Mouse (Mus musculus) left cerebral cortex, adult 9 months (tissue): Measurements from ENCODE around the gene Calhm3.

ENCODE experiments used
- DNase-seq, 2 experiments: peaks; one replicate each; pipeline ENCODE4 v3.0.0; 2022; ENCODE audit warnings: low spot score in 2 of 2

Gene Calhm3

DNA sequence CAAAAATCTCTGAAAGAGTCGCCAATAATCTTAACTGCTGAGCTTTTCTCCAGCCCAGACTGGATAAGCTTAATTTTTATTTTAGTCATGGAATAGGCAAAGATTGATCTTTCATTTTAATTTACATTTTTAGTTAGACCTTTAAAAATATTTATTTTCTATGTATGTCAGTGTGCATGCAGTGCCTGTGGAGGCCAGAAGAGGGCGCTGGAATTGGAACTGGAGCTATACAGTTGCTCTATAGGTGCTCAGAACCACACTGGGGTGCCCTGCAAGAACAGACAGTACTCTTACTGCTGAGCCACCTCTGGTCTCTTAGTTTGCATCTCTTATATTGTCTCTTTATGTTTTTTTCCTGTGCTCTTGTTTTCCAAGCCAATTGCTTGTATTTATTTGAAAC, 34.8 kb downstream of the Calhm3 start:
- no peak for DNase-seq

DNA sequence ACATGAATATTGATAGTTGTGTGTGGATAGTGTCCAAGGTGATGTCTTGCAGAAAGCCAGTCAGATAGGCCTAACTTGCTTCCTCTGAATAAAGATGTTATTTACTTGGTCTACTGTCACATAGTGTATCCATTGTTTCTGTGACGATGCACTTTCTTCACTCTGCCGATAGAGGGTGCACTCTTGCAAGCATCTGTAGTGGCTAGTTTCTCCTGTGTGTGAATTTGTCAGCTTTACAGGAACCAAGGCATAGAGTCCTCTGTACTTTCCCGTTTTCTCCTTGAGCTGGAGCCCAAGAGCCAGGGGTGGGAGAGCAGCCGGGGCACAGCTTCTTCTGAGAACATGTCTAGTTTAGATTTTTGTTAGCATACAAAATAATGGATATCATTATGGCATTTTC, 36.5 kb downstream of the Calhm3 start:
- no peak for DNase-seq

DNA sequence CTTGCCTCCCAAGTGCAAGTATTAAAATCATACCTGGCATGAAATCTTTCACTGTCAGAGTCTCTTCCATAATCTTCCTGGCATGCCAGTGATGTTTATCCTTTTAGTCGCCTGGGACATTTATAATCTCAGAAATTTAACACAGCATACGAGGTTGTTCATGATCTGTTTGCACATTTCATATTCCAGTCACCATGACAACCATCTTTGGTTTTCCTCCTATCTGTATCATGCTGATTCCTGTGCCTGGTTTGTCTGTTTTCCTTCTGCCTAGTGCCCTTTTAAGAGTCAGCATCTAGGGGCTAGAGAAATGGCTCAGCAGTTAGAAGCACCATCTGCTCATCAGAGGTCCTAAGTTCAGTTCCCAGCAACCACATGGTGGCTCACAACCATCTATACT, 38.9 kb downstream of the Calhm3 start:
- no peak for DNase-seq

DNA sequence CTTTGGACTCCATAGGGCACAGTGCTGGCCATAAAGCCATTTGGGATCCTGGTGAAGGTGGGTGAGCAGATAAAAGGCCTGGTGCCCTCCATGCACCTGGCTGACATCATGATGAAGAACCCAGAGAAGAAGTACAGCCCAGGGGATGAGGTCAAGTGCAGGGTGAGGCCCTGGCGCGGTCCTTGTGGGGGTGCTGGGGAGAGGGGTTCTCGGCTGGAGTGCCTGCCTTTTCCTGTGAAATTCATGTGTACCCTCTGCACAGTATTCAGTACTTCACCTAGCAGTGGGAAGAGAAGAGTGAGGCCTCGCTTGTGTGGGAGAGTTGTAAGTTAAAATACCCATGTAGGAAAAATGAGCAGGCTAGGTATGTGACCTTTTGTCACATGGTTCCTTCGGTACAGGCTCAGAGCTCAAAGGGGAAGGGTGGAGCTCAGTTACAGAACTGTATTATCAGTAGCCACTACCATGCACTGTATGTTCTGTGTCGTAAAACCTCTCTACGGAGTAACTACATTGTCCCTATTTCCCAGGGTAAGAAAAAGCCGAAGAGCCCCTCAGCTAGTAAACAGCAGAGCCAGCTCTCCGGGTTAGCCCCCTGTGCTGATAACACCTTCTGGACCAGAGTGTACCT, 52.8 kb downstream of the Calhm3 start:
- no peak for DNase-seq
